Mouse (Mus musculus) forebrain, embryonic 13.5 days (tissue): ENCODE results near the gene Nell1. TPM values are rescaled to one million over a fixed set of nuclear protein-coding genes. Genes with fewer than 3 reads are reported as not detected.

ENCODE experiments used
- ATAC-seq: fragments of 200-750 bp; cut with Nextera tagmentation; 2 replicates; pipeline ENCODE4 v1.8.0; 2017
- H3K27ac ChIP-seq: fragments of 300-500 bp; sonication (generic); 2 replicates; pipeline ENCODE4 v1.5.1; 2015; ENCODE audit warnings: inconsistent platforms, mild to moderate bottlenecking, moderate library complexity
- H3K27me3 ChIP-seq: fragments of 300-500 bp; sonication (generic); 2 replicates; pipeline ENCODE4 v1.6.1; 2015; ENCODE audit warnings: mild to moderate bottlenecking, inconsistent platforms
- H3K36me3 ChIP-seq: fragments of 300-500 bp; sonication (generic); 2 replicates; pipeline ENCODE4 v1.6.1; 2015; ENCODE audit warnings: mild to moderate bottlenecking, inconsistent platforms; ENCODE audit not compliant: poor library complexity, severe bottlenecking
- H3K4me1 ChIP-seq: fragments of 300-500 bp; sonication (generic); 2 replicates; pipeline ENCODE4 v1.6.1; 2015; ENCODE audit warnings: inconsistent platforms
- H3K4me2 ChIP-seq: fragments of 300-500 bp; sonication (generic); 2 replicates; pipeline ENCODE4 v1.6.1; 2015; ENCODE audit warnings: inconsistent platforms, mild to moderate bottlenecking, moderate library complexity
- H3K4me3 ChIP-seq: fragments of 300-500 bp; sonication (generic); 2 replicates; pipeline ENCODE4 v1.5.1; 2015; ENCODE audit warnings: mild to moderate bottlenecking, inconsistent platforms
- H3K9ac ChIP-seq: fragments of 300-500 bp; sonication (generic); 2 replicates; pipeline ENCODE4 v1.6.1; 2015; ENCODE audit warnings: mild to moderate bottlenecking, inconsistent platforms
- H3K9me3 ChIP-seq: fragments of 300-500 bp; sonication (generic); replicated peaks from 2 replicates; pipeline ENCODE4 v1.6.1; 2016; ENCODE audit warnings: inconsistent platforms
- WGBS: fragments of 180-500 bp; shearing (Covaris S2); methylation state at CpG from one replicate; pipeline ENCODE4 v1.1.7; 2015; 5-methylcytosine and 5-hydroxymethylcytosine counted together
- polyA plus RNA-seq: library from polyadenylated mRNA; unstranded; fragments of >200 nt; fragmentation: Nextera tagmentation; extraction: Ambion mirVana; gene quantifications from 2 replicates; pipeline ENCODE4 v1.2.1, GENCODE M21; 2015

Gene Nell1
- polyA plus RNA-seq, 1 experiment from 2014 or later, result 2.9 TPM

GRCm38 (mm10) chr7:50210678-50211251, 236.1 kb downstream of the Nell1 start:
- Histone ChIP-seq H3K36me3 (no peaks in the 10 kb centered on the region), H3K4me2 (no peak overlapping the region), H3K9ac (no peak overlapping the region), H3K4me1 (peaks cover 9% of the 10 kb centered on the region; the same call in 1 of the 2 replicates), H3K27me3 (no peaks in the 10 kb centered on the region), H3K27ac (no peak overlapping the region), H3K9me3 (0 out of 2 replicates have a peak, but pooled peaks cover 5% of the 10 kb centered on the region), H3K4me3 (no peak overlapping the region)
- ATAC-seq, result peak; percentile 79
- 39% methylated on average over 6 of the region's 6 CpGs for WGBS

- no peaks in the 10 kb centered on the region for H3K27me3 ChIP-seq
- H3K27ac ChIP-seq, result no peak overlapping the region
- no peaks in the 10 kb centered on the region; the same call in 1 of the 2 replicates for H3K9me3 ChIP-seq
- H3K36me3 ChIP-seq, result no peaks in the 10 kb centered on the region
- no peaks in the 10 kb centered on the region for H3K4me1 ChIP-seq
- no peak overlapping the region for H3K9ac ChIP-seq
- ATAC-seq, result no peak
- H3K4me3 ChIP-seq, result no peak overlapping the region
- H3K4me2 ChIP-seq, result no peak overlapping the region
Measured at GRCm38 (mm10) chr7:50221849-50222248, 247.2 kb downstream of the Nell1 start.

GRCm38 (mm10) chr7:50226621-50227020, 252.0 kb downstream of the Nell1 start:
- WGBS, result 92% methylated on average over 2 of the region's 2 CpGs
- Histone ChIP-seq H3K36me3 (no peaks in the 10 kb centered on the region), H3K9ac (no peak overlapping the region), H3K27ac (no peak overlapping the region), H3K4me3 (no peak overlapping the region), H3K9me3 (no peaks in the 10 kb centered on the region; the same call in 1 of the 2 replicates), H3K4me2 (no peak overlapping the region), H3K4me1 (no peaks in the 10 kb centered on the region), H3K27me3 (no peaks in the 10 kb centered on the region)
- no peak for ATAC-seq

GRCm38 (mm10) chr7:50228273-50228672, 253.6 kb downstream of the Nell1 start:
- no peak for ATAC-seq
- Histone ChIP-seq H3K27ac (no peak overlapping the region), H3K36me3 (no peaks in the 10 kb centered on the region), H3K4me2 (no peak overlapping the region), H3K9ac (no peak overlapping the region), H3K9me3 (no peaks in the 10 kb centered on the region; the same call in 1 of the 2 replicates), H3K4me1 (no peaks in the 10 kb centered on the region), H3K27me3 (no peaks in the 10 kb centered on the region), H3K4me3 (no peak overlapping the region)
- WGBS, result 72% methylated on average over 4 of the region's 4 CpGs

DNA sequence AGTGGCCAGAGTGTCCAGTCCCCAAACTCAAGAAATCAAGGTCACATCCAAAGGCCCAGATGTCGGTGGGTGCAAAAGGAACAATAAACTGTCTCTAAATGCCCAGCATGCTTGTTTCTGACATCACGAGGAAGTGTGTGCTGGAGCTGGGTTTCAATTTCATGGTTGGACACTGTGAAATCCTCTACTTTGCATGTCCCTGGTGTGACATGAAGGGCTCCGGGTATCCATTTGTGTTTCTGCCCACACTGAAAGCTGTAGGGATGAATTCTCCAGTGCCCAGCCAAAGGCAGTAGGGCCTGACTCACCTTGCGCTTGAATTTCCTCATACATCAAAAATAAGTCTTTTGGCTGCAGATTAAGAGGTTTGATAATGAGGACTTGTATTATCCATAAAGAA, 266.5 kb downstream of the Nell1 start:
- H3K4me2 ChIP-seq, result no peak overlapping the region
- H3K36me3 ChIP-seq, result no peaks in the 10 kb centered on the region
- H3K27me3 ChIP-seq, result no peaks in the 10 kb centered on the region
- H3K4me1 ChIP-seq, result 0 out of 2 replicates have a peak, but pooled peaks cover 12% of the 10 kb centered on the region
- no peak overlapping the region for H3K27ac ChIP-seq
- no peaks in the 10 kb centered on the region for H3K9me3 ChIP-seq
- no peak overlapping the region for H3K9ac ChIP-seq
- WGBS, result 86% methylated on average over 4 of the region's 4 CpGs
- no peak overlapping the region for H3K4me3 ChIP-seq
- no peak; the same call in 1 of the 2 replicates for ATAC-seq

GRCm38 (mm10) chr7:50241634-50242273, 267.1 kb downstream of the Nell1 start:
- H3K4me3 ChIP-seq, result no peak overlapping the region
- H3K9me3 ChIP-seq, result no peaks in the 10 kb centered on the region
- H3K4me2 ChIP-seq, result no peak overlapping the region
- H3K36me3 ChIP-seq, result no peaks in the 10 kb centered on the region
- H3K27me3 ChIP-seq, result no peaks in the 10 kb centered on the region
- no peak overlapping the region for H3K9ac ChIP-seq
- 0 out of 2 replicates have a peak, but pooled peaks cover 12% of the 10 kb centered on the region for H3K4me1 ChIP-seq
- 46% methylated on average over 5 of the region's 5 CpGs for WGBS
- no peak overlapping the region for H3K27ac ChIP-seq
- peak; percentile 97 for ATAC-seq

DNA sequence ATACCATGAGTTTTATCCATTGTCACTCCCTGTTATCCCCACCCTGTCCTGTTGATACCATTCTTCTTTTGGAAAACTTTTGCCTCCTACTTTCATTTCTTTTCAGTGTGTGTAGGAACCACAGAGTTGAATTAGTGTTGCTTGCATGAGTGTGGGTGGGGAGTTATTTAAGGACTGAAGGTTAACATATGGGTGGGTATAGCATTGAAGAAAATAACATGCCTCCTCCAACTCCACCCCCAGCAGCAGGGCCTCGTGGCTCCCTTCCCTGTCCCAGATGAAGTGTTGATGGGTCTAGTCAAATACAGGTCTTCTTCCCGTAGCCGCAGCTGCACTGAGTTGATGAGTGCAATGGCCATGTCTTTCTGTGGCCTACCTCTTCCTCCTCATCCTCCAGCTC, 278.5 kb downstream of the Nell1 start:
- ATAC-seq, result no peak
- Histone ChIP-seq H3K36me3 (no peaks in the 10 kb centered on the region), H3K4me2 (no peak overlapping the region), H3K9ac (no peak overlapping the region), H3K4me3 (no peak overlapping the region), H3K4me1 (no peaks in the 10 kb centered on the region), H3K27ac (no peak overlapping the region), H3K9me3 (no peaks in the 10 kb centered on the region), H3K27me3 (no peaks in the 10 kb centered on the region)
- WGBS, result 90% methylated on average over 3 of the region's 3 CpGs

DNA sequence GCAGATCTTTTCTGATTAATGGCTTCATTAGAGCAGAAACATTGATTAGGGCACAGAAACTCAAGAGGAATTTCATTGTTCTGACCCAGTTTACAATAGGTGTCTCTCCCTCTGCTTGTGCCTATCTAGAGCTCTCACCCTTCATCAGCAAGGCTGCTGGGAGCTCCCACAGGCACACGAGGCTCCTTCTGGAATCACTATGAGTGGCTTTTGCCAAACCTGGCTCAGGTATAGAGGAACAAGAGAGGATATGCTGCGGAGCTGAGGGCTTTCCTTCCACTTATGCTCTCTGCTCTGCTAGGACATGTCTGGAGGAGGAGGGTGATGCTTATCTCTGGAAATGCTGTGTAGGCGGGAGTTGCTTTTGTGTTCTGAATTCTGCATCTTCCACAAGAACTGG, 285.4 kb downstream of the Nell1 start:
- Histone ChIP-seq H3K27me3 (no peaks in the 10 kb centered on the region), H3K9ac (no peak overlapping the region), H3K4me3 (no peak overlapping the region), H3K36me3 (no peaks in the 10 kb centered on the region), H3K4me1 (no peaks in the 10 kb centered on the region), H3K4me2 (no peak overlapping the region), H3K9me3 (no peaks in the 10 kb centered on the region), H3K27ac (no peak overlapping the region)
- ATAC-seq, result no peak
- 61% methylated on average over 3 of the region's 3 CpGs for WGBS

- Histone ChIP-seq H3K36me3 (no peaks in the 10 kb centered on the region), H3K4me3 (no peak overlapping the region), H3K9me3 (no peaks in the 10 kb centered on the region), H3K4me1 (no peaks in the 10 kb centered on the region), H3K9ac (no peak overlapping the region), H3K27me3 (no peaks in the 10 kb centered on the region), H3K4me2 (no peak overlapping the region), H3K27ac (no peak overlapping the region)
- 90% methylated on average over 3 of the region's 3 CpGs for WGBS
- ATAC-seq, result no peak
Measured at GRCm38 (mm10) chr7:50295508-50295907, 320.8 kb downstream of the Nell1 start.

GRCm38 (mm10) chr7:50338226-50338625, 363.6 kb downstream of the Nell1 start:
- Histone ChIP-seq H3K4me2 (no peak overlapping the region), H3K4me3 (no peak overlapping the region), H3K9ac (no peak overlapping the region), H3K4me1 (no peaks in the 10 kb centered on the region), H3K9me3 (no peaks in the 10 kb centered on the region), H3K36me3 (no peaks in the 10 kb centered on the region), H3K27ac (no peak overlapping the region), H3K27me3 (no peaks in the 10 kb centered on the region)
- no peak for ATAC-seq
- WGBS, result 82% methylated on average over 5 of the region's 5 CpGs

GRCm38 (mm10) chr7:50338757-50339156, 364.1 kb downstream of the Nell1 start:
- 53% methylated on average over 5 of the region's 5 CpGs for WGBS
- no peaks in the 10 kb centered on the region for H3K9me3 ChIP-seq
- no peak overlapping the region for H3K4me2 ChIP-seq
- ATAC-seq, result no peak
- H3K4me3 ChIP-seq, result no peak overlapping the region
- H3K36me3 ChIP-seq, result no peaks in the 10 kb centered on the region
- H3K4me1 ChIP-seq, result no peaks in the 10 kb centered on the region
- no peak overlapping the region for H3K27ac ChIP-seq
- H3K9ac ChIP-seq, result no peak overlapping the region
- H3K27me3 ChIP-seq, result no peaks in the 10 kb centered on the region

GRCm38 (mm10) chr7:50351564-50351963, 376.9 kb downstream of the Nell1 start:
- no peak for ATAC-seq
- no peak overlapping the region for H3K27ac ChIP-seq
- no peak overlapping the region for H3K4me3 ChIP-seq
- no peak overlapping the region for H3K4me2 ChIP-seq
- H3K27me3 ChIP-seq, result no peaks in the 10 kb centered on the region
- WGBS, result 71% methylated on average over 2 of the region's 2 CpGs
- H3K36me3 ChIP-seq, result no peaks in the 10 kb centered on the region
- H3K9ac ChIP-seq, result no peak overlapping the region
- no peaks in the 10 kb centered on the region for H3K4me1 ChIP-seq
- H3K9me3 ChIP-seq, result no peaks in the 10 kb centered on the region

GRCm38 (mm10) chr7:50357213-50357612, 382.5 kb downstream of the Nell1 start:
- no peaks in the 10 kb centered on the region for H3K4me1 ChIP-seq
- H3K9ac ChIP-seq, result no peak overlapping the region
- WGBS, result 73% methylated on average over 2 of the region's 2 CpGs
- H3K27me3 ChIP-seq, result no peaks in the 10 kb centered on the region
- ATAC-seq, result no peak
- no peak overlapping the region for H3K4me3 ChIP-seq
- H3K36me3 ChIP-seq, result no peaks in the 10 kb centered on the region
- no peak overlapping the region for H3K27ac ChIP-seq
- H3K4me2 ChIP-seq, result no peak overlapping the region
- no peaks in the 10 kb centered on the region for H3K9me3 ChIP-seq
